Mouse (Mus musculus) urinary bladder, postnatal 10 days (tissue): ENCODE measurements around the gene Pomt2.

Source experiments
- DNase-seq: peaks from one replicate; pipeline ENCODE4 v3.0.0; 2022; ENCODE audit warnings: low spot score

Pomt2 gene

GRCm38 (mm10) chr12:87127256-87127655 is 20.5 kb downstream of the Pomt2 start:
- no peak for DNase-seq

- DNase-seq, result no peak
These were observed 25.7 kb downstream of the Pomt2 start for GRCm38 (mm10) chr12:87121918-87122589.

GRCm38 (mm10) chr12:87107357-87107977 is 40.3 kb downstream of the Pomt2 start:
- DNase-seq, result no peak

- no peak for DNase-seq
These were observed 43.0 kb downstream of the Pomt2 start for GRCm38 (mm10) chr12:87104796-87105195.

GRCm38 (mm10) chr12:87103471-87103870 is 44.3 kb downstream of the Pomt2 start:
- no peak for DNase-seq

- DNase-seq, result no peak
These were observed 45.6 kb downstream of the Pomt2 start, which contains the start of gene Ngb for GRCm38 (mm10) chr12:87102165-87102631. Gene Ngb (minus strand): TSS chr12:87102539.

GRCm38 (mm10) chr12:87100331-87100730 is 47.4 kb downstream of the Pomt2 start:
- no peak for DNase-seq

GRCm38 (mm10) chr12:87093671-87094070 is 54.1 kb downstream of the Pomt2 start:
- DNase-seq, result no peak

GRCm38 (mm10) chr12:87093249-87093648 is 54.5 kb downstream of the Pomt2 start:
- DNase-seq, result no peak

- DNase-seq, result no peak
These were observed 55.9 kb downstream of the Pomt2 start for GRCm38 (mm10) chr12:87091916-87092315.

GRCm38 (mm10) chr12:87089701-87090100 is 58.1 kb downstream of the Pomt2 start:
- DNase-seq, result no peak

- DNase-seq, result no peak
These were observed 58.5 kb downstream of the Pomt2 start for GRCm38 (mm10) chr12:87089255-87089654.

GRCm38 (mm10) chr12:87088331-87088730 is 59.4 kb downstream of the Pomt2 start:
- no peak for DNase-seq

GRCm38 (mm10) chr12:87087236-87087635 is 60.5 kb downstream of the Pomt2 start:
- no peak for DNase-seq

- no peak for DNase-seq
These were observed 65.0 kb downstream of the Pomt2 start for GRCm38 (mm10) chr12:87082797-87083196.

GRCm38 (mm10) chr12:87076610-87077009 is 71.2 kb downstream of the Pomt2 start:
- no peak for DNase-seq

- no peak for DNase-seq
These were observed 77.2 kb downstream of the Pomt2 start for GRCm38 (mm10) chr12:87070520-87070919.

GRCm38 (mm10) chr12:87066429-87066828 is 81.3 kb downstream of the Pomt2 start:
- no peak for DNase-seq

GRCm38 (mm10) chr12:87065446-87065845 is 82.3 kb downstream of the Pomt2 start:
- no peak for DNase-seq

- no peak for DNase-seq
These were observed 90.7 kb downstream of the Pomt2 start for GRCm38 (mm10) chr12:87057066-87057465.
